Mouse (Mus musculus) heart, embryonic 14.5 days (tissue): ENCODE results near the gene 1810010H24Rik. TPM values are rescaled to one million over a fixed set of nuclear protein-coding genes. Genes with fewer than 3 reads are reported as not detected.

Experiments used
- ATAC-seq: fragments of 200-750 bp; cut with Nextera tagmentation; 2 replicates; pipeline ENCODE4 v1.8.0; 2017; ENCODE audit warnings: low read depth, moderate TSS enrichment; ENCODE audit not compliant: insufficient number of reproducible peaks, insufficient read depth, low FRiP score
- H3K27ac ChIP-seq, 2 experiments: fragments of 200-500 bp in 1 of 2; fragments of 300-500 bp in 1 of 2; sonication (generic) in 1 of 2; replicated peaks in 1 of 2; 2 replicates each; pipeline ENCODE4 v1.5.1; 2012 to 2014; ENCODE audit warnings: low read depth in 2 of 2, low read length in 2 of 2, control low read depth in 1 of 2, mild to moderate bottlenecking in 1 of 2, mixed read lengths in 1 of 2; ENCODE audit not compliant: control insufficient read depth in 1 of 2, insufficient read depth in 1 of 2
- H3K27me3 ChIP-seq: fragments of 300-500 bp; sonication (generic); 2 replicates; pipeline ENCODE4 v1.6.1; 2014; ENCODE audit warnings: mild to moderate bottlenecking, low read length, control low read depth; ENCODE audit not compliant: control insufficient read depth, insufficient read depth
- H3K36me3 ChIP-seq: fragments of 300-500 bp; sonication (generic); 2 replicates; pipeline ENCODE4 v1.6.1; 2014; ENCODE audit warnings: mild to moderate bottlenecking, control low read depth, low read length, mixed read lengths; ENCODE audit not compliant: control insufficient read depth, insufficient read depth
- H3K4me1 ChIP-seq, 2 experiments: fragments of 200-500 bp in 1 of 2; fragments of 300-500 bp in 1 of 2; sonication (generic) in 1 of 2; 2 replicates each; pipeline ENCODE4 v1.6.1; 2012 to 2014; ENCODE audit warnings: low read length in 2 of 2, control low read depth in 1 of 2, mixed read lengths in 1 of 2; ENCODE audit not compliant: control insufficient read depth in 2 of 2, insufficient read depth in 2 of 2
- H3K4me2 ChIP-seq: fragments of 300-500 bp; sonication (generic); 2 replicates; pipeline ENCODE4 v1.6.1; 2014; ENCODE audit warnings: mild to moderate bottlenecking, low read length
- H3K4me3 ChIP-seq, 2 experiments: fragments of 200-500 bp in 1 of 2; fragments of 300-500 bp in 1 of 2; sonication (generic) in 1 of 2; 2 replicates each; pipeline ENCODE4 v1.5.1; 2012 to 2014; ENCODE audit warnings: low read length in 2 of 2, mild to moderate bottlenecking in 2 of 2, control low read depth in 1 of 2, low read depth in 1 of 2, moderate library complexity in 1 of 2; ENCODE audit not compliant: control insufficient read depth in 1 of 2, insufficient read depth in 1 of 2
- H3K9ac ChIP-seq: fragments of 300-500 bp; sonication (generic); 2 replicates; pipeline ENCODE4 v1.6.1; 2014; ENCODE audit warnings: mild to moderate bottlenecking, low read length
- H3K9me3 ChIP-seq: fragments of 300-500 bp; sonication (generic); 2 replicates; pipeline ENCODE4 v1.6.1; 2016; ENCODE audit warnings: low read length, control low read depth; ENCODE audit not compliant: control insufficient read depth
- WGBS: fragments of 180-500 bp; shearing (Covaris S2); extraction: QIAGEN DNeasy Blood & Tissue Kit; methylation state at CpG from one replicate; pipeline ENCODE4 v1.1.7; 2014; 5-methylcytosine and 5-hydroxymethylcytosine counted together
- polyA plus RNA-seq: library from polyadenylated mRNA; unstranded; fragments of >200 nt; fragmentation: Nextera tagmentation; extraction: Ambion mirVana; gene quantifications from 2 replicates; pipeline ENCODE4 v1.2.1, GENCODE M21; 2014

The 1810010H24Rik gene
- polyA plus RNA-seq, 1 experiment from 2014 or later: 4.1 TPM

- H3K27me3 ChIP-seq: no peaks in the 10 kb centered on the region
- peaks cover 22% of the 10 kb centered on the region for H3K36me3 ChIP-seq
- ATAC-seq: no peak
- H3K4me3 ChIP-seq: no peak overlapping the region
- H3K4me2 ChIP-seq: no peak overlapping the region
- H3K9me3 ChIP-seq: no peaks in the 10 kb centered on the region
- peaks cover 7 to 8% of the 10 kb centered on the region in 2 experiments for H3K4me1 ChIP-seq
- no peak overlapping the region for H3K27ac ChIP-seq
- H3K9ac ChIP-seq: no peak overlapping the region
- 47% methylated on average over 7 of the region's 7 CpGs for WGBS
These were observed 6.2 kb downstream of the 1810010H24Rik start for GRCm38 (mm10) chr11:107031635-107032034.

GRCm38 (mm10) chr11:107034085-107034810 lies 8.8 kb downstream of the 1810010H24Rik start:
- ATAC-seq: no peak
- 84% methylated on average over 10 of the region's 10 CpGs for WGBS
- H3K9ac ChIP-seq: no peak overlapping the region

GRCm38 (mm10) chr11:107039417-107039816 lies 13.9 kb downstream of the 1810010H24Rik start:
- Histone ChIP-seq H3K36me3 (peaks cover 90% of the 10 kb centered on the region), H3K27ac (no peak overlapping the region), H3K27me3 (no peaks in the 10 kb centered on the region), H3K9me3 (no peaks in the 10 kb centered on the region), H3K9ac (no peak overlapping the region), H3K4me1 (no peaks in the 10 kb centered on the region), H3K4me3 (no peak overlapping the region), H3K4me2 (no peak overlapping the region)
- 92% methylated on average over 5 of the region's 5 CpGs for WGBS
- no peak for ATAC-seq

More at GRCm38 (mm10) chr11:107034085-107034810, 8.8 kb downstream of the 1810010H24Rik start:
- peaks cover 47% of the 10 kb centered on the region for H3K36me3 ChIP-seq
- peaks cover 0 to 3% of the 10 kb centered on the region in 2 experiments; a peak in 1 of 4 replicates for H3K4me1 ChIP-seq
- no peaks in the 10 kb centered on the region for H3K9me3 ChIP-seq
- H3K4me2 ChIP-seq: no peak overlapping the region
- no peaks in the 10 kb centered on the region for H3K27me3 ChIP-seq
- no peak overlapping the region for H3K27ac ChIP-seq
- no peak overlapping the region for H3K4me3 ChIP-seq

- 89% methylated on average over 3 of the region's 3 CpGs for WGBS
- no peak overlapping the region for H3K4me3 ChIP-seq
- no peak overlapping the region for H3K27ac ChIP-seq
- no peaks in the 10 kb centered on the region for H3K27me3 ChIP-seq
- no peak overlapping the region for H3K9ac ChIP-seq
- H3K9me3 ChIP-seq: no peaks in the 10 kb centered on the region
- peaks cover 85% of the 10 kb centered on the region for H3K36me3 ChIP-seq
- H3K4me2 ChIP-seq: no peak overlapping the region
- no peaks in the 10 kb centered on the region for H3K4me1 ChIP-seq
- ATAC-seq: no peak
These were observed 15.9 kb downstream of the 1810010H24Rik start for GRCm38 (mm10) chr11:107041396-107041795.

GRCm38 (mm10) chr11:107043361-107043760 lies 17.9 kb downstream of the 1810010H24Rik start:
- H3K27ac ChIP-seq: no peak overlapping the region
- H3K9me3 ChIP-seq: no peaks in the 10 kb centered on the region
- no peak for ATAC-seq
- no peaks in the 10 kb centered on the region for H3K4me1 ChIP-seq
- no peaks in the 10 kb centered on the region for H3K27me3 ChIP-seq
- H3K36me3 ChIP-seq: peaks cover 83% of the 10 kb centered on the region
- no peak overlapping the region for H3K9ac ChIP-seq
- H3K4me2 ChIP-seq: no peak overlapping the region
- WGBS: 88% methylated on average over 11 of the region's 11 CpGs
- H3K4me3 ChIP-seq: no peak overlapping the region

GRCm38 (mm10) chr11:107044321-107044720 lies 18.8 kb downstream of the 1810010H24Rik start:
- no peak overlapping the region for H3K4me2 ChIP-seq
- H3K27ac ChIP-seq: no peak overlapping the region
- no peaks in the 10 kb centered on the region for H3K4me1 ChIP-seq
- no peak overlapping the region for H3K9ac ChIP-seq
- H3K36me3 ChIP-seq: peaks cover 74% of the 10 kb centered on the region
- H3K27me3 ChIP-seq: no peaks in the 10 kb centered on the region
- H3K9me3 ChIP-seq: no peaks in the 10 kb centered on the region
- 20% methylated on average over 5 of the region's 5 CpGs for WGBS
- no peak for ATAC-seq
- H3K4me3 ChIP-seq: no peak overlapping the region

- H3K9me3 ChIP-seq: no peaks in the 10 kb centered on the region
- H3K27me3 ChIP-seq: no peaks in the 10 kb centered on the region
- H3K4me3 ChIP-seq: no peak overlapping the region
- ATAC-seq: no peak
- no peak overlapping the region for H3K4me2 ChIP-seq
- H3K4me1 ChIP-seq: no peaks in the 10 kb centered on the region
- 93% methylated on average over 4 of the region's 4 CpGs for WGBS
- H3K9ac ChIP-seq: no peak overlapping the region
- no peak overlapping the region for H3K27ac ChIP-seq
- peaks cover 61% of the 10 kb centered on the region for H3K36me3 ChIP-seq
These were observed 20.1 kb downstream of the 1810010H24Rik start for GRCm38 (mm10) chr11:107045546-107045945.
